Mouse (Mus musculus) cerebellum, postnatal 36 days (tissue): ENCODE data around the gene Abca6.

Experiments
- DNase-seq, 2 experiments: peaks; one replicate each; pipeline ENCODE4 v3.0.0; 2021 to 2022; ENCODE audit warnings: mixed read lengths in 2 of 2

Gene Abca6

DNA sequence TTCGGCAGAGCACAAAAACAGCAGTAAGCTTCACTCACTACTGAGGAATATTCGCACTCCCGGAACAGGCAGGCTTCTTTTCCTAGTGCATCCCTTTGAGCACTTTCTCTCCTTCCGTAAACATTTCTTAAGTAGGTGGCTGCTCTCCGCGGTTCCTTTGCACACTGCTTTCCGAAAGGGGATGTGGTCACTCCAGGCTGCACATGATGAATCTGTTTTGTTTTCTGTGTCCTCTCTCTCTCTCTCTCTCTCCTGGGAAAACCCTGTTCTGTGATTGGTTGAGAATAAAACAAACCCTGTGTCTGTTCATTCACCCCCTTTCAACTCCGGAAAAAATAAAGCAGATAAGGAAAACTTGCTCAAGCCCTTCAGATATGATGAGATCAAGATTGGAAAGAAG is at the start of gene Abca6:
Gene Abca6 (minus strand): TSS at position 243 of the 400 bp plus-strand sequence.
- DNase-seq, result no peak

DNA sequence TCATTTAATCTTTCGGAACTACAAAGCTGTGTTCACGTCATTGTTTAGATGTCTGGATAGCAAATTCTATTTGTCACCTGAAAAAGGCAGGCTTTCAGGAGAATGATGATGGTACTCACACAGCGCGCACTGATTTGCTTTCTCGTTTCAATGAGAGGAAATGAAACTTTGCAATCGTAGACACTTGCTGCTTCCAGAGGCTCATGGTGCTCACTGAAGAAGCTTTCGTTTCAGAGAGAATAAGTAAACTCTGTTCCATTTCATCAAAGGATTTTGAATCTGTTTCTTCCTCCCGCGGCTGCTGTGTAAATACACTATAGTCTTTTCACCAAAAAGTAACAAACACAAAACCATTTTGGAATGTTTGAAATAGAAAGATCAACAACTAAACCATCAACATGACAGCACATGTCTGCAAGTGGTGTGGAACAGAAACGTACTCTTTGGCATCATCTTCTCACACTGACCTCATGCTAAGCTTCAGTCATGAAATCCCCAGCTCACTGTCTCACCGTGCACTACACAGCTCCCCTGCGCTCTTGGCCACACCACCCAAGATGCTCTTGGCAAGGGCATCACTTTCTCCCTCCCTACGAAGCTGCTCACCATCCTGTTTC is 46.4 kb upstream of the Abca6 start:
- no peak for DNase-seq

DNA sequence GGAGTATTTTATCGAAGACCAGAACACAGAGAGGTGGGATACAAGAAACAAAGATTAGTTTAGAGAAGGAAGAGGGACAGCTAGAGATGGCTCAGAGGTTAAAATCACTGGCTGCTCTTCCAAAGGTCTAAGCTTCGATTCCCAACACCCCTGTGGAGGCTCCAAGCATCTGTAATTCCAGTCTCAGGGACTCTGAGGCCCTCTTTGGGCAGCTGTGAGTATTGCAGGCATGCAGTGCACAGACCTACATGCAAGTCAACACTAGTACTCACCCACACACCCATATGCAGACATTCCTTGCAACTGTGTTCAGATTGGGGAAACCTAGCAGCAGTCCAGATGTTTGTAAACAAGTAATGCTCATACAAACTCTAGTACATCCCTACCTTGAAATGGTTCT is 39.0 kb upstream of the Abca6 start:
- DNase-seq, result no peak

DNA sequence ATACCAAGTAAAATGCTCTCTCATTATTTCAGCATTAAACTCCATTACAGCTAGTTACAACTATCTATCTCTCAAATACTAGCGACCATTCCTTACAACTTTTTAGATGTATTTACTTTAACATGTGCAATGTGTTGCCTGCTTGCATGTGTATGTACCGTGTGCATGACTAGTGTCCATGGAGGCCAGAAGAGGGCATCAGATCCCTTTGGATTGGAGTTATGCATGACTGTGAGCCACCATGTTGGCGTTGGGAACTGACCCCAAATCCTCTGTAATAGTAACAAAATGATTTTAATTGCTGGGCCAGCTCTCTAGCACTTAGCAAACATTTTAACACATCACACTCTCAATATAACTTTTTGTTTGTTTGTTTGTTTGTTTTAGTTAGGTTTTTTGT is 36.8 kb upstream of the Abca6 start:
- DNase-seq, result no peak

DNA sequence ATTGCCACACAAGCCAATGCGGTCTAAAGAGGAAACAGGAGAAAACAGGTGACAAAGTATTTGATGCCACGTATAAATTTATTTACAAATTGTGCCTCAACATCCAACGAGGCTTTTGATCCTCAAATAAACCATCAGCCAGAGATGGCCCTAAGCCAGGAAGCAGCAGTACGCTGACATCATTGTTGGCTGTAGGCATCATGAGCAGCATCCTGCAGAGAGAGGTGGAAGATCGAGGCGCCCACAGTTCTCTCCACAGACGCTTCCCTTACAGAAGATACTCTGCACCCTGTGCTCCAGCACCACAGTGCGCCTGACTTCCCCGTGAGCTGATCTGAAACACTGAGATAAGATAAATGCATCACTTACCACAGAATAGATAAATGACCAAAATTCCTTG is 36.1 kb upstream of the Abca6 start:
- peak; percentile 61 to 64 for DNase-seq

DNA sequence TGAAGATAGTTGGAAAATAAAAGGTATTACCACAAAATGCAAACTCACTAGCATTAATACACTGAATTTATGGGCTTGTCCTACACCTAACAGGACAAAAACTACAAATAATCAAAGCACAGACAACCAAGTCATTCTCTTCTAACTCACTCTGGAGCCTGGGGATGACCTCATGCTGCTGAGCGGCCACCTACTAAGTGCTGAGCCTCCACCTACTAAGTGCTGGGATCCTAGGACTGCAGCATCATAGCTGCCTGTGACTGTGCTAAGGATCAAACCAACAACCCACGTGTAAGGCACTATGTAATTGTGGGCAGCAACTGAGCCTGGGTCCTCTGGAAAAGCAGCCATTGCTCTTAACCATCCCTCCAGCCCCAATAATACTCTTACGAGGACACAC is 34.8 kb upstream of the Abca6 start:
- no peak for DNase-seq

DNA sequence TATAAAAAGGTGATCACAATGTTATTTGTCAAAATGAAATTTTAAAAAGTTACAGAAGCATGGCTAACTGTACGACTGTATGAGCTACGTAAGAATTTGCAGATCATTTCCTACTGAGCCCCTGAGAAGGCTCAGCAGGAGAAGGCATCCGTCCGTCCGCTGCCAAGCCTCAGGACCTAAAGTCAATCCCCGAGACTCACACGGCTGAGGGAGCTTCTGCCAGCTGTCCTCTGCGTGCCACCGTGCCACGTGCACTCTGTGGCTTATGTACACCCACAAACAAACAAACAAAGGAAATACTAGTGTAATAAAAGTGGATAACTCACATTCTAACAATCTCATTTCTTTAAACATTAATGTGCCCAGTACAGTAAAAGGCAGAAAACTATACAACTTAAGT is 33.3 kb upstream of the Abca6 start:
- no peak for DNase-seq

DNA sequence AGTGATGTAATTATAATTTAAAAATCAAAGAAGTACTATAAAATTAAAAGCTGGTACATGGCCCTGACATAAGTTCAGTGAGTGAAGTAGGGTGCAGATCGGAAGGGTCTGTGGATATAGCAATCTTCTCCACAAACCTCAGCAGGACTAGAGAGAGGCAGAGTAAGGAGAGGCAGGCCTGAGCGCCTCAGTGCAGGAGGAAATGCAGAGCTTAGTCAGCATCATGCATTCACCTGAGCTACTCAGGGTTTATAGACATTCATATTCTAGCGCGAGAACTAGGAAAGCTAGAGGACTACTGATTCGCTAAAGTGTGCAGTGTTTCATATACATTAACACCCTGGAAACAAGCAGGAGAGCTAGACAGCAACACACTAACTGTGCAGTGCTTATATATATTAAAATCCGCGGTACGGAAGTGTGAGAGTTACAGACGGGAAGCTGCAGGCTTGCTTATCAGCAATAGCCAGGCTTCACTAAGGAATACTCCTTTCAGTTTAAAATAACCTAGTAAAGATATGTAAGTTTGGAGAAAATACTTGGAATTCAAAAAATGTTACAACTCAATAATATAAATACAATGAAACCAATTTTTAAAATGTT is 32.7 kb upstream of the Abca6 start:
- no peak for DNase-seq

DNA sequence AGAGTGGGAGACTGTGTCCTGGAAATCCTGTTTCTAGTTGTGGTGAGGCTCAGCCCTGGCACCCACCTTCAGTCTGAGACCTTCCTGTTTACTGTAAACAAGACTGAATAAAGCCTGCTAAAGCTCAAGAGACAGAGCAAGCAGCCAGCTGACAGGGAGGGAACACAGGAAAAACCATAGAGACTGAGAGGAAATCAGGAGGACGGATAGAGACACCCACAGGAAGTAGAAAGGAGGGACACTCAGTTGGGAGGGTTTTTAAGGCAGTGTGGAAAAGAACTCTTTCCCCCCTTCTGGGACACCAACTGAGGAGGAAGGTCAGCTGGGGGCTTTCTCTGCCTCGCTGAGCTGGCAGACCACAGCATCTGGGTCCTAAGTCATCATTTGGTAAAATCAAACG is 23.2 kb upstream of the Abca6 start:
- DNase-seq, result no peak

DNA sequence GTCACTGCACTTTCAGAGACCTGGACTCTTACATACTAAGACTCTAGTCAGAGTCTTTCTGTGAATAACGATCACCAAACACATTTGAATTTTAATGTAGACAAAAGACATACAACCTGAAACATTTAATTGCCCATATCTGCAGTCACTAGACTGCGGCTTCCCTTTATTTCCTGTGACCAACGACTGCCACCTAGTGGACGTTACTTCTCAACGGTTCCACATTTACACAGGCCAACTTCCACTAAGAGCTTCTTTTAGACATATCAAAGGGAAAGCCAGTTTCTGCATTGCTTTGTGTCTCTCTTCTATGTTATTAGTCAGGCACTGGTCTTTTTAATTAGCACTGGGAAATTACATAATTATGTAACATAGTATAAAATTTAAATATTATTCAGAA is 20.2 kb upstream of the Abca6 start:
- DNase-seq, result peak; percentile 25 to 58

DNA sequence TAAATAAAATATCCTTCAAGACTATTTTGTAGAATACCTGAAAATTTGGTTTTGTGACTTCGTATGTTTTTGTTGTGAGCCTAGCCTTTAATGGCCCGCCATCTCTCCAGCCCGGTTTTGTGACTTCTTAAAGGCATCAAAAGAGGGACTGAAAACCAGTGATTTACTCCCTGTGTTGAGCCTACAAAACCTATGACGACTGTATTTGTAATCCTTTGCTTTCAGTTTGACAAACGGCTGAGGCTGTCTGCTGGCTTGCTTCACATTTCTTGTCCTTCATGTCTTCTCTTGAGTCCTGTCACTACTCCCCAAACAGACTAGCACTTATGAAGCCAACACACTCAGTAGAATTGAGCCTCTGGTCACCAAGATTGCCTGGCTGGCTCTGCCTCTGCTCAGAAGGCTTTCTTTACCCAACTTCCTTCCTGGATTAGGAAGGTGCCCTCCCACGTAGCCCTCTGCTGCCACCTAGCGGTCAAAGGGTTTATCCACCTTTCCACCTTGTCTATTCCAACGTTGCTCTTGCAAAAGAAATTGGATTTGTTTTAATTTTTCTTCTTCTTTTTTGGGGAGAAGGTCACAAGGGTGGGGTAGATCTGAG is 16.8 kb upstream of the Abca6 start:
- DNase-seq, result peak; percentile 79 to 82

DNA sequence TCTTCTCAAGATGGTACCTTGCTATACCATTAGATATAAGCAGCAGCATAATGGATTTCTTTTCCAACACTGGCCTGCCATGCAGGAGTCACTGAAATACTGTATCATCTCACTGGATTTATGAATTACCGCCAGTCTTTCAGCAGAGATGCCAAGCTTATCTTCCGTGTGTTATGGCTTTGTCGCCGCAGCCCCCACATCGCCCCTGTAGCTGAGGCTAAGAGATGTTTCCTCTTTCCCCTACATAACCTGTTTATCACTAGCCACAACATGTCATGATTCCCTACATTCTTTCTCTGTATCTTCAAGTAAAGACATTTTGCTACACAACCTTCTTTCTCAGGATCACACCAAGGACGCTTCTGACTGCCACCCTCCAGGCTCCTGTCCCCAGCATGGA is 15.7 kb upstream of the Abca6 start:
- DNase-seq, result no peak

DNA sequence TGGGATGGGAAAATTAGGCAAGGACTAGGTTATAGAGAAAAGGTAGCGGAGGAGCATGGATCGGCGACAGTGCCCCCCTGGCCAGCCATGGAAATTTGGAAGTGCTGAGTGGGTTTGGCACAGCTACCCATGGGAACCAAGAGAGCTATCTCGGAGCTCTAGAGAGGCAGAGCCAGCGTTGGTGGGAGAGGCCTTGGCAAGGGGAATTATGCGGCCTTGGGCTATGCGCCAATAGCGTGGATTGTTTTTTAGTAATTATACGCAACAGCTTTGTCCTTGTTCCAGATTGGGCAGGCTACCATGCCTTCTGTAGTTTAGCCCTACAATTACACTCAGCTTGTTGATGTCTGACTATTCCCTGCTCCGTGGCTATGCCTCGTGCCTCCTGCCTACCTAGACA is 15.2 kb upstream of the Abca6 start:
- no peak for DNase-seq

DNA sequence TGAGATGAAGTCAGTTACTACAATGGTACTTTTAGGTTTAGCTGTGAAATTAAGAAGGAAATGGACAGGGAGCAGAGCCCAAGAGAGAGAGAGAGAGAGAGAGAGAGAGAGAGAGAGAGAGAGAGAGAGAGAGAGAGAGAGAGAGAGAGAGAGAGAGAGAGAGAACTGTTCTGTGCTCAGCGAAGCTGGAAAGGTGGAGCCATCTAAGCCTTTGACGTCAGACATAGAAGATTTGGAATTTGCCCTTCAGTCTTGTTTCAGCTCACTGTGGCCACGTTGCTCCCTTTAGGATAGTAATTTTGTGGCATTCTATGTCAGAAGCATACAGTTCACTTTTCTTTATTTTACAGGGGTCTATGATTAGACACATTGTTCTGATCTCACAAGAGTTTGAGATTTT is 10.3 kb upstream of the Abca6 start:
- no peak for DNase-seq

DNA sequence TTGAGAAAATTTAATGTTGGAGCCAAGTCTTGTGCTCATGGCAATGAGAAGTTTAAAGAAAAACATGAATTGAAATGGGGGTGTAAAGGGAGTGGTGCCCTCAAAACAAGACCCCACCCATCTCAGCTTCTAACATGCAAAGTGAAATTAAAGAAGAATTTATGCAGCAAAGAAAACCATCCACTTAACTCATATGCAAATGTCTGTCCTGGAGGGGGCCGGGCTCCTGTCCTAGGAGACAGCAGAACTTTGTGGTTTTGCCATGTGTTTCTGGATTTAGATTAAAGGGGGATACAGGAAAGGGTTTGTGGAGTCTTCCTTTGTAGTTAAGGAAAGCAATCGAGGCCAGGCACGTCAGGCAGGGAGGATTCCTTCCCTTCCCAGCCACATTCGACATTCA is 6.3 kb upstream of the Abca6 start:
- DNase-seq, result no peak

DNA sequence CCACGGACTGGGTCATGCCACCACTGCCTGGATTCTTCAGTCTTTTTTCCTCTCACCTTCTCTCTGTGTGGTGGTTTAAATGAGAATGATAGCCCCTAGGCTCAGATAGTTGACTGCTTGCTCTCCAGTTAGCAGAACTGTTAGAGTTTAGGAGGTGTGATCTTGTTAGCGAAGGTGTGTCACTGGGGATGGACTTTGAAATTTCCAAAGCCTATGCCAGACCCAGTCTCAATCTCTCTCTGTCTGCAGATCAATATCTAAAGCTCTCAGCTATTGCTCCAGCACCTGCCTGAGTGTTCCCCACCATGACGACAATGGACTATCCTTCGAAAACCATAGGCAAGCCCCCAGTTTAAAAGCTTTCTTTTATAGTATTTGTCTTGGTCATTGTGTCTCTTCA is 5.5 kb upstream of the Abca6 start:
- no peak for DNase-seq

DNA sequence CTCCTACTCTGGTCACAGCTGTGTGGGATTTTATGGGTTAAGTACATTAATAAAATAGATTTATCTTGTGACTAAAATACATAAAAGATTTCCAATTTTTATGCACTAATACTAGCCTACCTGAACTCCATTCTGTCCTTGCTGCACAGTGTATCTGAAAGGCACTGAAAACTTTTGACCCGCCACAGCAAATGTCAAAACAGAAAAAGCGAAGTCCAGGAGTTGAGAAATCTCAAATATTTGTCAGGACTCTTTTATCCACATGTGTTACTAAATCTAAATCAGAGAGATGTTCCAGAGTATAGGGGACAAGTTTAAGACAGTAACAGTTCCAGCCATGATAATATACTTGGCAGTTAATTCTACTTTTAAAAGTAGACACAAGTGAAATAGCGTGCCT is 680 bp upstream of the Abca6 start:
- DNase-seq, result no peak

DNA sequence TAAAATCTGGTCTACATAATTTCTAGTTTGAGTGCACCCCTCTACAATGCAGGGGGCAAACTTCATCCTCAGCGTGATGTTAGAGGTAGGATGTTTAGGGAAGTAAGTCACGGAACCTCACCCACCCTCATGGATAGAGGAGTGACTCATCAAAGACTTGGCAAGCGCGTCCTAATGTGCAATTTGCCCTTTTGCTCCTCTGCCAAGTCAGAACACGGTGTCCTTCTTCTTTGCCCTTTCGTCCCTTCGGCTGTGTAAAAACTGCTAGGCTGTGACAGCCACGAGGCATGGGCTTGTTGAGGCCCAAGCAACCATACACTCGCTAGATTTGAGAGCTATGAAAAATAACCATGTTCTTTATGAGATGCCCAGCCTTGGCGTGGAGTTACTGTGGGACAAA is 6.8 kb downstream of the Abca6 start:
- no peak for DNase-seq

DNA sequence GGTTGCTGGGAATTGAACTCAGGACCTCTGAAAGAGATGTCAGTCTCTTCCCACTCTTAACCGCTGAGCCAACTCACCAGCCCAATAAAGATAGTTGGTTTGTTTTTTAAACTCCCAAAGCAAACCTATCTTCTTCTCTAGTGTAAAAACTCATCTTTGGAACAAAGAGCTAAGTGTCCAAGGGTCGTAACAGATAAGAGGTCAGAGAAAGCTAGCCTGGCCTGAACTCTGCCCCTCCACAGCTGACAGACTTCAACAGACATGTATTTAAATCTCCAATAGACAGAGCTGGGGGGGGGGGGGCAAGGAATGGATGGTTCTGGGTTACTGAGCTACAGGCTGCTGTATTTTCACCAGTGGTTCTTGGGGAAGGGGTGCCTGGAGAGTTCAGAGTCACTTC is 14.1 kb downstream of the Abca6 start:
- no peak for DNase-seq

DNA sequence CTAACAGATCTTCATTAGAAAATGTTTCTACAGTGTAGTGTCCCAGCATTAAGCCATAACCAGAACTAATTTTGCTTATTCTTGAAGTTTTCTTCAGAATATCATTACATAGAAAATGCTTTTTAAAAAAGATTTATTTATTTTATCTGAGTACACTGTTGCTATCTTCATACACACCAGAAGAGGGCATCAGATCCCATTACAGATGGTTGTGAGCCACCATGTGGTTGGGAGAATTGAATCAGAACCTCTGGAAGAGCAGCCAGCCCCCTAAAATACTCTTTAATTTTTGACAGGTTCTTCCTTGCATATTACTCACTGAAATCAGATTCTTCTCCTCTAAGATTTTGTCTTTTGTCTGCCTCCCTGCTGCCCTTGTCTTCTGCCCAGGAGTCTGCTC is 18.6 kb downstream of the Abca6 start:
- no peak for DNase-seq

DNA sequence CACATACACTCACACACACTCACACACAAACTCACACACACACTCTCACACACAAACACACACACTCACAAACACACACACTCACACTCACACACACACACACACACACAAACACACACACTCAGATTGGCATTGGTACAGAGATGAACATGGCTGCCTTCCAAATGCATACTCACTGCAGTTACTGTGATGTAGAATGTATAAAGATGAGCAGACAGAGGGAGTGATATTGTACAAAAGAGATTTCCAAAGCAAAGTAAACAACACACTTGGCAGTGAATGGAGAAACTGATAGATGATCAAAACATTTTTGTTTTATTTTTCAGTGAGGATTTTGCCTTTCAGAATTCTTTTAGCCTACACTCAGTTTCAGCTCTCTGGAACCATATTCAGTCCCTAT is 34.5 kb downstream of the Abca6 start:
- no peak for DNase-seq

DNA sequence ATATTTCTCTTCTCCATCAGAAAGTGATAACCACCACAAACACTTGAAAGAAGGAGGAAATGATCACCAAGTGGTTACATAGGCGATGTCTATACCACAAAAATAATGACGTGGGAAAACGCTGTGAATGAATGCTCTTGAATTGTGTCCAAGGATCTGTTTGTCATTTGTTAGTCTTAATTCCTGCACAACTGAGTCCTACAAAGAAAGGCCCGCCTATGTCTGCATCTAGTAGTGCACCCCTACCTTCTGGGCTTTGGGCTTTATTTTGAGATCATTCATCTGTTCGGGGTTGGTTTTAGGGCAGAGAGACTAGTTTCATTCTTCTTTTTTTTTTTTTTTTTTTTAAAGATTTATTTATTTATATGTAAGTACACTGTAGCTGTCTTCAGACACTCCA is 47.6 kb downstream of the Abca6 start:
- DNase-seq, result no peak

DNA sequence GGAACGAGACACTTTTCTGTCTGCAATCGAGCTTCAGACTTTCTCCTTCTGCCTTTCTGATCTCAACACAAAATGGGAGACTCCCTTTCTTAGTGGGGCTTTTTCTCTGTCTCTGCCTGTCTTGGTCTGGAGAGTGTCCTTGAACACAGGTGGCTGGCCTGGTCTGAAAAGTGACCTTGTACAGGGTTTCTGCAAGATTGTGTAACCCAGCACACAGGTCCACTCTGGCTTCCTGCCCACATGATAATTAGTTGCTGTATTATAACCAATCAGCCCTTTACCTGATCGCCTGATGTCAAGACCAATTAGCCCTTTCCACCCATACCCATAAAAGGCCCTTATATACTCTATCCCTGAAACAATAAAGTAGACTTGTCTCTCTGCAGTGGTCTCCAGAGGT is 52.7 kb downstream of the Abca6 start:
- no peak for DNase-seq

DNA sequence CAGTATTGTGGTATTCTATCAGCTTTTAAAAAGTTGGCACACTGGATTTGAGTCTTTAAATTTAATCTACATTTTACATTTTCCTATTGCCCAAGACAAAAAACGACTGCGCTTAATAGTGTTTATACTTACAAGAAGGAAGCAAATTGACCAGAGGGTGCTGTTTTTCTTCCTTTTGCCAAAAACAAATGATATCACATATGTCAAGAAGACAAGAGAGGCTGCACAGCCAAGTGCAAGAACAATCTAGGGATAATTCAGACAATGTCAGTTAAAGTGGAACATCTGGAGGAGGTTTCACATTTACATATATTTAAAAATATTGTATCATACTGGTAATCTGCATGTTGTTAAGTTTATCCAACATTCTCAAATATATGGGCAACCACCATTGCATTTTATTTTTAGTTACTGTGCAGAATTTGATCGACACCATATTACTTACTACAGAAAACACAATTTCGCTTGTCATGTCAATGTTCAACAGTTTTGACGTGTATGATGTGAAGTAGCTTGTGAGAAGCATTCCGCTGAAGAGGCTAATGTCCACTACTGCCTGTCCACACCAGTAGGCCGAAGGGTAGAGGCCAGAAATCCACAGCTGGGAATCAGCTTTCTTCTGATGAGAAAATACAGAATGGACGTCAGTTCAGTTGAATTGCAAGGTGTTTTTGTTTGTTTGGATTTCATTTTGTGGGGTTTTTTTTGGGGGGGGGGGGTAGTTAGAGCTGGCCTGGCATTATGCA is 54.8 kb downstream of the Abca6 start:
- DNase-seq, result no peak
